9 mouse cellular contexts compared by ENCODE assay signal in the genomic region with DNA sequence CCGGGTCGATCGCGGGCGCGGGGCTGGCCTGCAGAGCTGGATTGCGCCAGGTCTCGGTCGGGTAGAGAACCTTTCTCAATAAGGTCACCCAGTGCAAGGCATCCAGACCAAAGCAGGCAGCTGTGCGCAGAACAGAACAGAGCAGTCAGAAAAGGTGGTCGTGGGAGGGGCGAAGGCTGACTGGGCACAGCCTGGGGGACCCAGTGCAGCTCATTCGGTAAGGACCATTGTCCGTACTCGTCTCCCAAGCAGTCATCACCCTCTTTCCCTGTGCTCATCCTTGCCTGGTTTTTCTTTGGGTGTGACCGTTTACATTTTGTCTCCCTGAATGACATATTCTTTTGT. TPM values are rescaled to one million over a fixed set of nuclear protein-coding genes. Genes with fewer than 3 reads are reported as not detected.
DNase-seq lines count a peak whose midpoint lies in the region; ATAC-seq and TF ChIP-seq lines count a peak whose summit lies in the region.
"Had no signal": no experiment of that assay in that cellular context is flagged by ENCODE, and none has a peak within 500 bp of the region (broad histone marks: within the 10 kb centered on the region; RNA-seq: fewer than 3 reads in every experiment).

No protein-coding gene starts in this region.

- H3K27ac ChIP-seq in heart, embryonic 15.5 days: no peak overlapping the region
- no peak overlapping the region for H3K27ac ChIP-seq in bone marrow macrophage, adult 2 months (ENCODE audit: insufficient read depth, low read depth, low read length)
- 0 out of 2 replicates have a peak overlapping the region, but pooled peaks have one; percentile 3 for H3K27ac ChIP-seq in hindbrain, embryonic 11.5 days (ENCODE audit: low read depth, low read length)
- H3K27ac ChIP-seq in midbrain, embryonic 11.5 days (ENCODE audit: low read depth, low read length): no peak overlapping the region

- peaks cover 14% of the 10 kb centered on the region; the same call in 1 of the 2 replicates for H3K27me3 ChIP-seq in heart, embryonic 15.5 days
- H3K27me3 ChIP-seq in hindbrain, embryonic 11.5 days (ENCODE audit: control insufficient read depth, insufficient read depth, low read length): peaks cover 7% of the 10 kb centered on the region; the same call in 1 of the 2 replicates
- peaks cover 5% of the 10 kb centered on the region; the same call in 1 of the 2 replicates for H3K27me3 ChIP-seq in midbrain, embryonic 11.5 days (ENCODE audit: control insufficient read depth, insufficient read depth, low read length)
- H3K27me3 ChIP-seq: CH12.LX had no signal

- H3K4me2 ChIP-seq in heart, embryonic 15.5 days: peak overlapping the region; percentile 99
- H3K4me2 ChIP-seq in hindbrain, embryonic 11.5 days (replicated peaks; ENCODE audit: low read depth, low read length): peak overlapping the region; percentile 88
- peak overlapping the region; percentile 93 for H3K4me2 ChIP-seq in midbrain, embryonic 11.5 days

- no peaks in the 10 kb centered on the region for H3K9me3 ChIP-seq in heart, embryonic 15.5 days (replicated peaks)
- no peaks in the 10 kb centered on the region for H3K9me3 ChIP-seq in hindbrain, embryonic 11.5 days (ENCODE audit: control insufficient read depth, low read length)
- no peaks in the 10 kb centered on the region for H3K9me3 ChIP-seq in midbrain, embryonic 11.5 days (ENCODE audit: control insufficient read depth, low read length)

- no peaks in the 10 kb centered on the region for H3K36me3 ChIP-seq in heart, embryonic 15.5 days
- no peaks in the 10 kb centered on the region for H3K36me3 ChIP-seq in hindbrain, embryonic 11.5 days (ENCODE audit: control insufficient read depth, insufficient read depth, low read length)
- no peaks in the 10 kb centered on the region for H3K36me3 ChIP-seq in midbrain, embryonic 11.5 days (ENCODE audit: control insufficient read depth, insufficient read depth, low read length)

- TF ChIP-seq POLR2A in bone marrow macrophage, adult 2 months (IDR thresholded peaks at IDR 0.05; ENCODE audit: borderline replicate concordance, low read depth, low read length): no peak

- H3K4me1 ChIP-seq in heart, embryonic 15.5 days (replicated peaks): peaks cover 40% of the 10 kb centered on the region
- H3K4me1 ChIP-seq in bone marrow macrophage, adult 2 months (ENCODE audit: control insufficient read depth, insufficient read depth, low read length): peaks cover 40% of the 10 kb centered on the region
- H3K4me1 ChIP-seq in hindbrain, embryonic 11.5 days (replicated peaks; ENCODE audit: control insufficient read depth, insufficient read depth, low read length): peaks cover 8% of the 10 kb centered on the region
- H3K4me1 ChIP-seq in midbrain, embryonic 11.5 days (ENCODE audit: control insufficient read depth, insufficient read depth, low read length): peaks cover 34% of the 10 kb centered on the region

- WGBS in heart, embryonic 15.5 days: 9% methylated on average over 16 of the region's 16 CpGs
- WGBS in hindbrain, embryonic 11.5 days: 2% methylated on average over 16 of the region's 16 CpGs
- 3% methylated on average over 16 of the region's 16 CpGs for WGBS in midbrain, embryonic 11.5 days

- H3K4me3 ChIP-seq in heart, embryonic 15.5 days: peak overlapping the region; percentile 94
- H3K4me3 ChIP-seq in bone marrow macrophage, adult 2 months (ENCODE audit: insufficient read depth, low read length): peak overlapping the region; percentile 58
- peak overlapping the region; percentile 99 for H3K4me3 ChIP-seq in hindbrain, embryonic 11.5 days (ENCODE audit: low read depth, low read length)
- H3K4me3 ChIP-seq in midbrain, embryonic 11.5 days (ENCODE audit: low read depth, low read length): peak overlapping the region; percentile 98

- TF ChIP-seq CTCF in bone marrow macrophage, adult 2 months (IDR thresholded peaks at IDR 0.05; ENCODE audit: low read depth, low read length): no peak

- DNase-seq in heart, adult 9 months (ENCODE audit: low spot score in 2 of 2): no peak
- no peak for DNase-seq in hindbrain, embryonic 11.5 days (ENCODE audit: low spot score)
- no peak for DNase-seq in midbrain, embryonic 11.5 days (ENCODE audit: low spot score, missing footprints)
- no peak for DNase-seq in thymus, postnatal 25 days
- no peak for DNase-seq in kidney, adult 18-20 months
- DNase-seq in urinary bladder, adult 18-20 months (ENCODE audit: low spot score in 2 of 2): no peak

- ATAC-seq in heart, embryonic 15.5 days (replicated peaks; ENCODE audit: insufficient number of reproducible peaks, insufficient read depth, low FRiP score, low read depth): no peak
- ATAC-seq in hindbrain, embryonic 11.5 days (ENCODE audit: low FRiP score): peak; percentile 51
- ATAC-seq in midbrain, embryonic 11.5 days (ENCODE audit: low FRiP score): no peak

- H3K9ac ChIP-seq in heart, embryonic 15.5 days: peak overlapping the region; percentile 62
- H3K9ac ChIP-seq in hindbrain, embryonic 11.5 days (ENCODE audit: low read depth, low read length): peak overlapping the region; percentile 48
- peak overlapping the region; percentile 99 for H3K9ac ChIP-seq in midbrain, embryonic 11.5 days (ENCODE audit: low read length)

RNA-seq across cellular contexts. Expression of a gene that starts 0.7 kb away (rescaled TPM):
- polyA plus RNA-seq in heart, embryonic 15.5 days (2015; fragmentation: Nextera tagmentation; extraction: Ambion mirVana): 10.0 and 13.4 TPM in 2 replicates
- polyA plus RNA-seq in bone marrow macrophage, adult 2 months (2012; ENCODE audit: insufficient read depth, insufficient read length, missing spikeins): 34.9 and 44.0 TPM in 2 replicates
- 28.7 and 35.6 TPM in 2 replicates for polyA plus RNA-seq in hindbrain, embryonic 11.5 days (2014; fragmentation: Nextera tagmentation; extraction: Ambion mirVana)
- polyA plus RNA-seq in midbrain, embryonic 11.5 days (2014; fragmentation: Nextera tagmentation; extraction: Ambion mirVana): 24.5 and 29.1 TPM in 2 replicates

Comparison
In these comparisons a context has a peak if more than half of its experiments do, and no peak if none do; other contexts are left out.
1. H3K9ac ChIP-seq: peak in every context shown above with its lines; median percentile 99 in midbrain, embryonic 11.5 days; 62 in heart, embryonic 15.5 days; 48 in hindbrain, embryonic 11.5 days.